Mouse (Mus musculus): ENCODE results near the gene Clip1. TPM values are rescaled to one million over a fixed set of nuclear protein-coding genes. Genes with fewer than 3 reads are reported as not detected.
"Not testable (repeated sequence)": the region's sequence is repeated elsewhere in the genome, so short reads cannot be mapped to it uniquely, and the experiment has no call there.

Gene Clip1
- 10 to 100 TPM; 61.1 to 69.9 TPM for total RNA-seq (2021)
- long read RNA-seq, experiment 1, full-length matches to known transcripts, result 4 of 12 reads
- long read RNA-seq, experiment 1, partial matches to known transcripts, result 1 of 12 reads
- long read RNA-seq, experiment 1, other reads (novel, unspliced or antisense), result 7 of 12 reads
- long read RNA-seq, experiment 2, full-length matches to known transcripts, result 30 of 82 reads
- long read RNA-seq, experiment 2, partial matches to known transcripts, result 30 of 82 reads
- long read RNA-seq, experiment 2, other reads (novel, unspliced or antisense), result 22 of 82 reads

GRCm38 (mm10) chr5:123684221-123685144 is at the start of gene Clip1:
Clip1 (minus strand) TSS chr5:123684618.
- DNase-seq (ENCODE audit: low spot score in 2 of 2), result peak; percentile 37 to 41

GRCm38 (mm10) chr5:123730981-123731380 is 46.6 kb upstream of the Clip1 start:
- no peak for DNase-seq (ENCODE audit: low spot score in 2 of 2)

- not testable (repeated sequence) for DNase-seq (ENCODE audit: low spot score in 2 of 2)
Measured at GRCm38 (mm10) chr5:123723816-123724215, 39.4 kb upstream of the Clip1 start.

- DNase-seq (ENCODE audit: low spot score in 2 of 2), result peak; percentile 68 to 89
Measured at GRCm38 (mm10) chr5:123720328-123721311, 36.2 kb upstream of the Clip1 start, which contains the start of gene Zcchc8. Zcchc8 (minus strand) TSS chr5:123721100.

- no peak for DNase-seq (ENCODE audit: low spot score in 2 of 2)
Measured at GRCm38 (mm10) chr5:123714622-123715021, 30.2 kb upstream of the Clip1 start.

- DNase-seq (ENCODE audit: low spot score in 2 of 2), result no peak
Measured at GRCm38 (mm10) chr5:123713782-123714181, 29.4 kb upstream of the Clip1 start.

- DNase-seq (ENCODE audit: low spot score in 2 of 2), result no peak
Measured at GRCm38 (mm10) chr5:123709571-123709970, 25.2 kb upstream of the Clip1 start.

GRCm38 (mm10) chr5:123708598-123708997 is 24.2 kb upstream of the Clip1 start:
- DNase-seq (ENCODE audit: low spot score in 2 of 2), result no peak

GRCm38 (mm10) chr5:123700625-123701024 is 16.2 kb upstream of the Clip1 start:
- DNase-seq (ENCODE audit: low spot score in 2 of 2), result no peak

- peak; percentile 32 to 66 for DNase-seq (ENCODE audit: low spot score in 2 of 2)
Measured at GRCm38 (mm10) chr5:123699198-123699597, 14.8 kb upstream of the Clip1 start.

GRCm38 (mm10) chr5:123696961-123697360 is 12.5 kb upstream of the Clip1 start:
- no peak for DNase-seq (ENCODE audit: low spot score in 2 of 2)

GRCm38 (mm10) chr5:123696244-123696643 is 11.8 kb upstream of the Clip1 start:
- DNase-seq (ENCODE audit: low spot score in 2 of 2), result no peak

GRCm38 (mm10) chr5:123694468-123694867 is 10.1 kb upstream of the Clip1 start:
- DNase-seq (ENCODE audit: low spot score in 2 of 2), result peak in 1 of 2 experiments; percentile 12

- peak; percentile 25 to 29 for DNase-seq (ENCODE audit: low spot score in 2 of 2)
Measured at GRCm38 (mm10) chr5:123683377-123684220, 819 bp downstream of the Clip1 start.

- no peak for DNase-seq (ENCODE audit: low spot score in 2 of 2)
Measured at GRCm38 (mm10) chr5:123683043-123683376, 1.4 kb downstream of the Clip1 start.

GRCm38 (mm10) chr5:123682372-123682771 is 2.0 kb downstream of the Clip1 start:
- DNase-seq (ENCODE audit: low spot score in 2 of 2), result no peak

GRCm38 (mm10) chr5:123679546-123680263 is 4.7 kb downstream of the Clip1 start:
- DNase-seq (ENCODE audit: low spot score in 2 of 2), result no peak

GRCm38 (mm10) chr5:123679106-123679505 is 5.3 kb downstream of the Clip1 start:
- no peak for DNase-seq (ENCODE audit: low spot score in 2 of 2)

GRCm38 (mm10) chr5:123675717-123676116 is 8.7 kb downstream of the Clip1 start:
- no peak for DNase-seq (ENCODE audit: low spot score in 2 of 2)

All from adrenal gland, postnatal 4 days (tissue).